Mouse (Mus musculus) lung, postnatal 0 days (tissue): ENCODE results near the gene Lef1.

Source experiments
- CTCF ChIP-seq: IDR thresholded peaks from 2 replicates; pipeline ENCODE4 v1.5.1; 2016; ENCODE audit warnings: antibody characterized with exemption, mild to moderate bottlenecking
- EP300 ChIP-seq: IDR thresholded peaks from 2 replicates; pipeline ENCODE4 v1.6.1; 2016; ENCODE audit warnings: antibody characterized with exemption, mild to moderate bottlenecking, control low read depth

- TF ChIP-seq CTCF: no peak
- no peak for TF ChIP-seq EP300
Measured at GRCm38 (mm10) chr3:131251601-131252000, 141.3 kb downstream of the Lef1 start.
